Mouse (Mus musculus) C2C12 (cell line): Measurements from ENCODE around the gene Zfp867.

Experiments
- CEBPB ChIP-seq: IDR thresholded peaks from one replicate; pipeline ENCODE4 v1.6.1; 2011; ENCODE audit warnings: low read depth, mild to moderate bottlenecking, control low read depth, moderate library complexity
- CTCF ChIP-seq: IDR thresholded peaks from one replicate; pipeline ENCODE4 v1.5.1; 2011; ENCODE audit not compliant: control insufficient read depth, insufficient read depth, insufficient read length
- MAX ChIP-seq: IDR thresholded peaks from one replicate; pipeline ENCODE4 v1.6.1; 2011; ENCODE audit warnings: mild to moderate bottlenecking, control low read depth
- USF1 ChIP-seq: IDR thresholded peaks from one replicate; pipeline ENCODE4 v1.6.1; 2011; ENCODE audit warnings: low read depth, mild to moderate bottlenecking, control low read depth, moderate library complexity

GRCm38 (mm10) chr11:59428057-59428660 is 44.1 kb downstream of the Zfp867 start:
- TF ChIP-seq CTCF (no peak), USF1 (no peak), CEBPB (no peak), MAX (no peak)
